Mouse (Mus musculus): ENCODE results near the gene Bmpr1b.

GRCm38 (mm10) chr3:142125556-142125955 lies 43.7 kb downstream of the Bmpr1b start:
- TF ChIP-seq MAFK (IDR thresholded peaks at IDR 0.05; ENCODE audit: insufficient read depth, low read depth, low read length) (no peak), ZNF384 (IDR thresholded peaks at IDR 0.05; ENCODE audit: low read depth, low read length) (no peak), ZC3H11A (IDR thresholded peaks at IDR 0.05; ENCODE audit: borderline replicate concordance, low read depth, low read length) (no peak), HCFC1 (IDR thresholded peaks at IDR 0.05; ENCODE audit: borderline replicate concordance, insufficient read depth, low read length) (no peak), CHD2 (IDR thresholded peaks at IDR 0.05; ENCODE audit: low read depth, low read length) (no peak)
